Mouse (Mus musculus) G1E (cell line): ENCODE data around the gene Rgs19.

Experiments used
- CTCF ChIP-seq: IDR thresholded peaks from 2 replicates; pipeline ENCODE4 v1.5.1; 2012; ENCODE audit warnings: low read depth, low read length, inconsistent platforms, mixed read lengths
- POLR2AphosphoS5 ChIP-seq: IDR thresholded peaks from 2 replicates; pipeline ENCODE4 v1.6.1; 2012; ENCODE audit warnings: low read depth, low read length, inconsistent platforms; ENCODE audit not compliant: insufficient replicate concordance

DNA sequence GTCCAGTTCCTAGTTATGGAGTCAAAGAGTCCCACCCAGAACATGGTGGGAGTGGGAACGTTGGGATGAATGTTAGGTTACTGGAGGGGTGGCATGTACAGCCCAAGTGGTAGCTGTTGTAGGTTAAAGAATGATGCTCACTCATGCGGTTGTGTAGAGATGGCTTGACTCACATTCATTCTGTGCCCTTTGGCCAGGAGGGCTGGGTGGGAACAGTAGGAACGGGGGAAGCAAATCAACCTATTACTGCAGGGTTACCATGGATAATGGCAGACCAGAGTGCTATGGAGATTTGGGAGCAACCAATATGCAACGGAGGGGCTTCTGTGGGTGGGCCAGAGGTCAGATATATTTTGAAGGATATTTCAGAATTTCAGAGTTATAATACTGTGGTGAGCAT is 18.8 kb downstream of the Rgs19 start:
- TF ChIP-seq CTCF (no peak), POLR2AphosphoS5 (no peak)
